Mouse (Mus musculus) heart, adult 2 months (tissue): ENCODE results near the gene Zfhx2. TPM values are rescaled to one million over a fixed set of nuclear protein-coding genes. Genes with fewer than 3 reads are reported as not detected.

ENCODE experiments used
- DNase-seq, 2 experiments: peaks; one replicate each; pipeline ENCODE4 v3.0.0; 2021
- H3K27ac ChIP-seq: fragments of 200-600 bp; 2 replicates; pipeline ENCODE4 v1.8.1; 2022
- H3K27me3 ChIP-seq: fragments of 200-500 bp; 2 replicates; pipeline ENCODE4 v1.6.1; 2012; ENCODE audit warnings: mild to moderate bottlenecking, low read length, inconsistent platforms, mixed read lengths; ENCODE audit not compliant: control insufficient read depth, insufficient read depth
- H3K36me3 ChIP-seq: fragments of 200-500 bp; 2 replicates; pipeline ENCODE4 v1.6.1; 2012; ENCODE audit warnings: low read length, inconsistent platforms; ENCODE audit not compliant: control insufficient read depth, insufficient read depth
- H3K4me1 ChIP-seq: fragments of 200-500 bp; 2 replicates; pipeline ENCODE4 v1.6.1; 2011; ENCODE audit warnings: low read length; ENCODE audit not compliant: control insufficient read depth, insufficient read depth
- H3K4me3 ChIP-seq: fragments of 200-600 bp; 2 replicates; pipeline ENCODE4 v1.8.1; 2022
- H3K79me2 ChIP-seq: fragments of 200-500 bp; replicated peaks from 2 replicates; pipeline ENCODE4 v1.6.1; 2012; ENCODE audit warnings: mild to moderate bottlenecking, inconsistent platforms, low read length, moderate library complexity, mixed read lengths; ENCODE audit not compliant: control insufficient read depth, insufficient read depth
- H3K9ac ChIP-seq: fragments of 200-500 bp; 2 replicates; pipeline ENCODE4 v1.6.1; 2012; ENCODE audit warnings: low read depth, mild to moderate bottlenecking, control low read depth, inconsistent platforms, low read length, mixed read lengths
- CTCF ChIP-seq: fragments of 200-600 bp; IDR thresholded peaks from 2 replicates; pipeline ENCODE4 v1.8.1; 2022; ENCODE audit warnings: antibody characterized with exemption, mild to moderate bottlenecking, moderate library complexity
- EP300 ChIP-seq: fragments of 200-500 bp; IDR thresholded peaks from 2 replicates; pipeline ENCODE4 v1.6.1; 2011; ENCODE audit warnings: low read depth, low read length, control low read depth; ENCODE audit not compliant: insufficient read depth
- POLR2A ChIP-seq: fragments of 200-500 bp; IDR thresholded peaks from 2 replicates; pipeline ENCODE4 v1.6.1; 2011; ENCODE audit warnings: mild to moderate bottlenecking, low read depth, low read length, control low read depth; ENCODE audit not compliant: insufficient read depth
- WGBS: fragments of 180-500 bp; shearing (Covaris S2); methylation state at CpG from one replicate; pipeline ENCODE4 v1.1.7; 2018; 5-methylcytosine and 5-hydroxymethylcytosine counted together
- intact Hi-C: fragments of 180-260 bp; cut with DNase I; formaldehyde crosslinking; loops from one replicate; pipeline ENCODE4 v1.15.1; 2025
- polyA plus RNA-seq: library from polyadenylated mRNA; depleted of rRNA; stranded (reverse); fragments of >200 nt; gene quantifications from 2 replicates; pipeline ENCODE4 v1.2.3, GENCODE M21; 2012
- total RNA-seq, 2 experiments: library from RNA; stranded (reverse); gene quantifications; 2 replicates each; pipeline ENCODE4 v1.2.3; 2021

Zfhx2 gene
- total and polyA plus RNA-seq, 3 experiments = 1.3 to 4.1 (median 3.9) TPM

- Histone ChIP-seq H3K79me2 (no peaks in the 10 kb centered on the region), H3K27me3 (no peaks in the 10 kb centered on the region), H3K4me1 (no peaks in the 10 kb centered on the region; the same call in 1 of the 2 replicates), H3K4me3 (no peak overlapping the region), H3K27ac (no peak overlapping the region), H3K36me3 (no peaks in the 10 kb centered on the region), H3K9ac (no peak overlapping the region)
- intact Hi-C loops = no loop called here
- no peak for DNase-seq
- TF ChIP-seq CTCF = no peak
- TF ChIP-seq EP300 = no peak
- TF ChIP-seq POLR2A = no peak
- WGBS = 80% methylated on average over 15 of the region's 15 CpGs
Observed at GRCm38 (mm10) chr14:55102253-55102785, 10.2 kb upstream of the Zfhx2 start.

GRCm38 (mm10) chr14:55101592-55101991 lies 9.5 kb upstream of the Zfhx2 start:
- no peaks in the 10 kb centered on the region for H3K36me3 ChIP-seq
- H3K4me3 ChIP-seq = no peak overlapping the region
- H3K4me1 ChIP-seq = peaks cover 1% of the 10 kb centered on the region
- H3K27ac ChIP-seq = no peak overlapping the region
- TF ChIP-seq CTCF (peak; percentile 89), EP300 (no peak), POLR2A (no peak)
- DNase-seq = peak in 1 of 2 experiments; percentile 52
- no peaks in the 10 kb centered on the region for H3K79me2 ChIP-seq
- no peak overlapping the region for H3K9ac ChIP-seq
- intact Hi-C loops = no loop called here
- WGBS = 53% methylated on average over 4 of the region's 4 CpGs
- H3K27me3 ChIP-seq = no peaks in the 10 kb centered on the region

DNA sequence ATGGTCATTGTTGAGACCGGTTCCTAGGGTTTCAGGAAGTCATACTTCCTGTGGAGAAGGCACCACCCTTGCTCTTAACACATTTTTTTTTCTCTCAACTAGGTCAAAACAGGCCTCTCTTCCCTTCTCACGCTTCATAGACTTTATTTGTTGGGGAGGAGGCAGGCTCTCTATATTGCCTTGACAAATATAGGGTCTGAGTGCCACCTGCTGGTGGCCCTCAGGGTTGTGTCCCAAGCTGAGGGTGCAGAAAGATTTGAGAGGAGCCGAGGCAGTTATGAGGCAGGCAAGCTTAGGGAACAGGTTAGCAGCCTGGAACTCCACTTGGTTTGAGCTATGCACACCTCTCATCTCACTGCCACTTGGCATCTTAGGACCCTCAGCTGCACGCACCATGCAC lies 5.9 kb upstream of the Zfhx2 start:
- H3K9ac ChIP-seq = no peak overlapping the region
- peak overlapping the region; percentile 38 for H3K27ac ChIP-seq
- 51% methylated on average over 4 of the region's 4 CpGs for WGBS
- intact Hi-C loops = loop anchor here (2.0 kb wide), 1 partner anchor 73 kb away; no protein-coding TSS in a partner anchor
- H3K4me1 ChIP-seq = peaks cover 5% of the 10 kb centered on the region
- TF ChIP-seq CTCF (peak; percentile 74), POLR2A (no peak), EP300 (0 out of 2 replicates have a peak, but pooled peaks have one; percentile 35)
- H3K36me3 ChIP-seq = no peaks in the 10 kb centered on the region
- no peak overlapping the region for H3K4me3 ChIP-seq
- H3K79me2 ChIP-seq = no peaks in the 10 kb centered on the region
- H3K27me3 ChIP-seq = no peaks in the 10 kb centered on the region
- DNase-seq = no peak

DNA sequence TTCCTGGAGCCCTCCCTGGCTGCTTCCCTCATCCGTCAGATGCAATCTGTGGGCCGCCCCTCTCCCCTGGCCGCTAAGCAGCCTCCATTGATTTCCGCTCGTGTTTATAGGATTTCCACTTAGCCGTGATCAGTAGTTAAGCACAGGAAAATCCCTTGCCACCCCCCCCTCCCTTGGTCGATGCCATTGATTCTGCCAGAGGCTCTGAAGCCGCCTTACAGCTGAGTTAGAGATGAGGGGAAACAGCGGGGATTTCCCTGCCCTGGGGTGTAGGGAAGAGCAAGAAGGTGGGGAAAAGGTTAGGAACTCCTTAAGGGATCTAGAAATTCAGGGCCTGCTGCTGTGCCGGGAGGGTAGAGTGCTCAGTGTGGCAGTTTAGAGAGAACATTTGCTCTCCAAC lies 5.5 kb upstream of the Zfhx2 start:
- 49% methylated on average over 10 of the region's 10 CpGs for WGBS
- DNase-seq = no peak
- no peaks in the 10 kb centered on the region for H3K79me2 ChIP-seq
- H3K4me3 ChIP-seq = no peak overlapping the region
- TF ChIP-seq POLR2A (no peak), CTCF (no peak), EP300 (no peak)
- peaks cover 5% of the 10 kb centered on the region for H3K4me1 ChIP-seq
- intact Hi-C loops = loop anchor here (2.0 kb wide), 1 partner anchor 73 kb away; no protein-coding TSS in a partner anchor
- no peak overlapping the region for H3K9ac ChIP-seq
- H3K27me3 ChIP-seq = no peaks in the 10 kb centered on the region
- H3K27ac ChIP-seq = peak overlapping the region; percentile 38
- no peaks in the 10 kb centered on the region for H3K36me3 ChIP-seq

- Histone ChIP-seq H3K4me1 (peaks cover 6% of the 10 kb centered on the region), H3K27ac (no peak overlapping the region), H3K36me3 (no peaks in the 10 kb centered on the region), H3K27me3 (no peaks in the 10 kb centered on the region), H3K79me2 (no peaks in the 10 kb centered on the region), H3K9ac (no peak overlapping the region), H3K4me3 (no peak overlapping the region)
- TF ChIP-seq EP300 (no peak), CTCF (no peak), POLR2A (no peak)
- whole genome bisulfite sequencing = 72% methylated on average over 9 of the region's 9 CpGs
- intact Hi-C loops = no loop called here
- no peak for DNase-seq
Observed at GRCm38 (mm10) chr14:55096573-55097087, 4.5 kb upstream of the Zfhx2 start.

GRCm38 (mm10) chr14:55095671-55096070 lies 3.5 kb upstream of the Zfhx2 start:
- TF ChIP-seq POLR2A (no peak), CTCF (no peak), EP300 (no peak)
- H3K79me2 ChIP-seq = no peaks in the 10 kb centered on the region
- 67% methylated on average over 12 of the region's 12 CpGs for WGBS
- intact Hi-C loops = loop anchor here (2.0 kb wide), 1 partner anchor 203 kb away; the partner anchor contains the start of gene Pabpn1
- no peak overlapping the region for H3K27ac ChIP-seq
- no peaks in the 10 kb centered on the region for H3K36me3 ChIP-seq
- peak overlapping the region; percentile 87; the same call in 1 of the 2 replicates for H3K4me3 ChIP-seq
- H3K4me1 ChIP-seq = peaks cover 6% of the 10 kb centered on the region
- DNase-seq = no peak
- no peak overlapping the region for H3K9ac ChIP-seq
- no peaks in the 10 kb centered on the region for H3K27me3 ChIP-seq
